In the genomic region with DNA sequence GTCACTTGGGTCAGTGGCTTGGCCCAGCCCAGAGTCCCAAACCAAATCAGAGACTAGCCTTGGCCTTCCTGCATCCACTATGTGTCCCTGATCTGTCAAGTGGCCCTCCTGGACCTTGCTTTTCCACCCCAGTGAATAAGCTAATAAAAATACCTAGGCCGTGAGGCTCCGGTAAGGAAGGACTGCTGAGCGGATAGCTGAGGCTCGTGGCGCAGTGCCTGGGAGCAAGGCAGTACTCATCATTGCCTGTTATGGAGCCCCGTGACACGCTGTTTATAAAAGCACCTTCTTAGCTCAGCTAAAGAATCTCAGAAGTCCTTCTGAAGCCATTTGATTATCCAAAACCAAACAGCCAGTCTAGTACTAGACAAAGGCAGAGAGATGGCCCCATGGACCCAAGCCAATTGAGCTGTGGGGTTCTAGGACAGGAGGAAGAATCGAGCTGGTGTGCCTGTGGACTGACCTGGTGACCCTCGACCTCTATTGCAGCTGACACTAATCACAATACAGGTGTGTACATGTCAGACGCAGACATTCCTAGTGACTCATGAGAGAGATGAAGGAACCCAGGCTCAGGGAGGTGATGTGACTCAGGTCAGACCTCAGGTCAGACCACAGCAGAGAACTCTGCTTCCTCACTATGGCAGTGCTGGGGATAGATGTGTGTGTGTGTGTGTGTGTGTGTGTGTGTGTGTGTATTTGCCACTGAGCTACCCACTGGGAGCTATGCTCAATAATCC, we compare ENCODE assay signal across 23 mouse cellular contexts. TPM values are rescaled to one million over a fixed set of nuclear protein-coding genes. Genes with fewer than 3 reads are reported as not detected.
A peak's percentile ranks its signal among the peaks of the same experiment; 100 is the strongest.
DNase-seq lines count a peak whose midpoint lies in the region; ATAC-seq and TF ChIP-seq lines count a peak whose summit lies in the region.
"Had no signal": no experiment of that assay in that cellular context is flagged by ENCODE, and none has a peak within 500 bp of the region (broad histone marks: within the 10 kb centered on the region; RNA-seq: fewer than 3 reads in every experiment).

No protein-coding gene starts in this region.

- H3K9me3 ChIP-seq in kidney, postnatal 0 days (replicated peaks; ENCODE audit: low read length): no peaks in the 10 kb centered on the region
- H3K9me3 ChIP-seq in kidney, embryonic 16.5 days (ENCODE audit: low read length): no peaks in the 10 kb centered on the region
- H3K9me3 ChIP-seq in stomach, embryonic 16.5 days (replicated peaks; ENCODE audit: control insufficient read depth, low read length): no peaks in the 10 kb centered on the region
- H3K9me3 ChIP-seq: embryonic facial prominence, embryonic 10.5 days; embryonic facial prominence, embryonic 13.5 days; forebrain, embryonic 12.5 days; forebrain, embryonic 15.5 days; hindbrain, embryonic 12.5 days; hindbrain, embryonic 15.5 days had no signal

- no peaks in the 10 kb centered on the region for H3K27me3 ChIP-seq in kidney, postnatal 0 days (ENCODE audit: insufficient read depth, low read length)
- H3K27me3 ChIP-seq in kidney, embryonic 16.5 days (ENCODE audit: insufficient read depth, low read length): no peaks in the 10 kb centered on the region
- H3K27me3 ChIP-seq in small intestine, adult 2 months (ENCODE audit: control insufficient read depth, insufficient read depth, low read length): no peaks in the 10 kb centered on the region
- no peaks in the 10 kb centered on the region for H3K27me3 ChIP-seq in stomach, embryonic 16.5 days (ENCODE audit: control insufficient read depth, insufficient read depth, low read length)
- H3K27me3 ChIP-seq: embryonic facial prominence, embryonic 13.5 days; forebrain, embryonic 12.5 days; forebrain, embryonic 15.5 days; hindbrain, embryonic 12.5 days; hindbrain, embryonic 15.5 days had no signal

- H3K36me3 ChIP-seq in kidney, postnatal 0 days (ENCODE audit: insufficient read depth, low read length): 0 out of 2 replicates have a peak, but pooled peaks cover 6% of the 10 kb centered on the region
- peaks cover 19% of the 10 kb centered on the region; the same call in 1 of the 2 replicates for H3K36me3 ChIP-seq in kidney, embryonic 16.5 days (ENCODE audit: insufficient read depth, low read length)
- H3K36me3 ChIP-seq in small intestine, adult 2 months (ENCODE audit: control insufficient read depth, insufficient read depth, low read length): peaks cover 92% of the 10 kb centered on the region
- no peaks in the 10 kb centered on the region for H3K36me3 ChIP-seq in stomach, embryonic 16.5 days (ENCODE audit: control insufficient read depth, insufficient read depth, low read length)
- H3K36me3 ChIP-seq: forebrain, embryonic 15.5 days; hindbrain, embryonic 12.5 days had no signal

- 0 out of 2 replicates have a peak overlapping the region, but pooled peaks have one; percentile 8 for H3K27ac ChIP-seq in kidney, postnatal 0 days
- H3K27ac ChIP-seq in kidney, embryonic 16.5 days (ENCODE audit: low read length): no peak overlapping the region
- 0 out of 2 replicates have a peak overlapping the region, but pooled peaks have one; percentile 4 for H3K27ac ChIP-seq in small intestine, adult 2 months (ENCODE audit: insufficient read depth, low read depth, low read length)
- peak overlapping the region; percentile 13; the same call in 1 of the 2 replicates for H3K27ac ChIP-seq in stomach, embryonic 16.5 days (ENCODE audit: low read length)
- H3K27ac ChIP-seq: embryonic facial prominence, embryonic 10.5 days; embryonic facial prominence, embryonic 13.5 days; forebrain, embryonic 12.5 days; forebrain, embryonic 15.5 days; hindbrain, embryonic 12.5 days; hindbrain, embryonic 15.5 days had no signal

- no peak for TF ChIP-seq CTCF in kidney, postnatal 0 days (IDR thresholded peaks at IDR 0.05; ENCODE audit: low read depth)
- no peak for TF ChIP-seq CTCF in small intestine, adult 2 months (IDR thresholded peaks at IDR 0.05; ENCODE audit: extremely low read depth, insufficient read length, insufficient replicate concordance, low read depth, low read length)

- no peak for DNase-seq in kidney, postnatal 0 days (ENCODE audit: low spot score)
- no peak for DNase-seq in thymus, postnatal 0 days (ENCODE audit: low spot score)
- no peak for DNase-seq in left cerebral cortex, adult 11 months (ENCODE audit: low spot score)
- no peak for DNase-seq in c-Kit-positive CD71-positive TER-119-positive erythroid progenitor cells, embryonic 14.5 days (ENCODE audit: low spot score)
- DNase-seq: adrenal gland, postnatal 10 days; cerebellum, adult 11-12 months; cerebellum, adult 8-10 months; cerebellum, postnatal 36 days; embryo, embryonic 11 days; gastrocnemius, postnatal 10 days; gastrocnemius, postnatal 36 days had no signal

- ATAC-seq in kidney, postnatal 0 days (replicated peaks; ENCODE audit: low FRiP score, low read depth): no peak
- no peak for ATAC-seq in kidney, embryonic 16.5 days (ENCODE audit: low FRiP score, low TSS enrichment)
- peak; percentile 55 for ATAC-seq in stomach, embryonic 16.5 days (ENCODE audit: insufficient read depth, low FRiP score)
- ATAC-seq: forebrain, embryonic 15.5 days had no signal

- H3K4me1 ChIP-seq in kidney, postnatal 0 days (replicated peaks; ENCODE audit: insufficient read depth, low read length): no peaks in the 10 kb centered on the region
- H3K4me1 ChIP-seq in kidney, embryonic 16.5 days (ENCODE audit: insufficient read depth, low read length): no peaks in the 10 kb centered on the region
- H3K4me1 ChIP-seq in small intestine, adult 2 months (ENCODE audit: control insufficient read depth, insufficient read depth, insufficient read length, low read length): peaks cover 2% of the 10 kb centered on the region
- peaks cover 3% of the 10 kb centered on the region; the same call in 1 of the 2 replicates for H3K4me1 ChIP-seq in stomach, embryonic 16.5 days (ENCODE audit: control insufficient read depth, insufficient read depth, low read length)
- H3K4me1 ChIP-seq: embryonic facial prominence, embryonic 10.5 days; embryonic facial prominence, embryonic 13.5 days; forebrain, embryonic 12.5 days; hindbrain, embryonic 12.5 days; hindbrain, embryonic 15.5 days had no signal

- H3K9ac ChIP-seq in kidney, postnatal 0 days (ENCODE audit: low read depth, low read length): no peak overlapping the region
- H3K9ac ChIP-seq in kidney, embryonic 16.5 days (replicated peaks; ENCODE audit: low read length): no peak overlapping the region
- no peak overlapping the region for H3K9ac ChIP-seq in stomach, embryonic 16.5 days (ENCODE audit: low read length)
- H3K9ac ChIP-seq: embryonic facial prominence, embryonic 13.5 days; forebrain, embryonic 12.5 days; forebrain, embryonic 15.5 days; hindbrain, embryonic 12.5 days; hindbrain, embryonic 15.5 days had no signal

- H3K4me2 ChIP-seq in kidney, postnatal 0 days (ENCODE audit: low read length): no peak overlapping the region
- no peak overlapping the region for H3K4me2 ChIP-seq in kidney, embryonic 16.5 days (replicated peaks; ENCODE audit: low read depth, low read length)
- H3K4me2 ChIP-seq in stomach, embryonic 16.5 days (ENCODE audit: low read depth, low read length): no peak overlapping the region
- H3K4me2 ChIP-seq: embryonic facial prominence, embryonic 13.5 days; forebrain, embryonic 12.5 days; forebrain, embryonic 15.5 days; heart, embryonic 11.5 days; hindbrain, embryonic 12.5 days; hindbrain, embryonic 15.5 days had no signal

- 56% methylated on average over 10 of the region's 10 CpGs for WGBS in kidney, postnatal 0 days
- WGBS in kidney, embryonic 16.5 days: 66% methylated on average over 10 of the region's 10 CpGs
- 70% methylated on average over 10 of the region's 10 CpGs for WGBS in small intestine, adult 2 months
- 47% methylated on average over 10 of the region's 10 CpGs for WGBS in stomach, embryonic 16.5 days

- no peak overlapping the region for H3K4me3 ChIP-seq in kidney, postnatal 0 days (replicated peaks; ENCODE audit: low read depth, low read length)
- no peak overlapping the region for H3K4me3 ChIP-seq in kidney, embryonic 16.5 days (ENCODE audit: low read length)
- H3K4me3 ChIP-seq in small intestine, adult 2 months (ENCODE audit: low read depth, low read length): no peak overlapping the region
- no peak overlapping the region for H3K4me3 ChIP-seq in stomach, embryonic 16.5 days (replicated peaks; ENCODE audit: low read length)
- H3K4me3 ChIP-seq: embryonic facial prominence, embryonic 10.5 days; embryonic facial prominence, embryonic 13.5 days; erythroblast, embryonic 14.5 days; forebrain, embryonic 12.5 days; forebrain, embryonic 15.5 days; hindbrain, embryonic 12.5 days; hindbrain, embryonic 15.5 days had no signal

- TF ChIP-seq POLR2A in small intestine, adult 2 months (IDR thresholded peaks at IDR 0.05; ENCODE audit: low read depth, low read length): no peak

RNA-seq across cellular contexts. Expression of a gene that starts 22.1 kb away (rescaled TPM):
- polyA plus RNA-seq in kidney, postnatal 0 days (2015; fragmentation: Nextera tagmentation; extraction: Ambion mirVana): 0.51 and 0.54 TPM in 2 replicates
- polyA plus RNA-seq in kidney, embryonic 16.5 days (2015; fragmentation: Nextera tagmentation; extraction: Ambion mirVana): 5.4 and 13.7 TPM in 2 replicates
- 26.1 and 73.7 TPM in 2 replicates for polyA plus RNA-seq in small intestine, adult 2 months (2012; rRNA removed)
- polyA plus RNA-seq in stomach, embryonic 16.5 days (2015; fragmentation: Nextera tagmentation; extraction: Ambion mirVana): 15.8 and 17.5 TPM in 2 replicates
- 13.2 and 25.2 TPM in 2 replicates for polyA plus RNA-seq in thymus, postnatal 0 days (2015; fragmentation: Nextera tagmentation; extraction: Ambion mirVana)
- polyA plus RNA-seq: heart, postnatal 0 days had no signal
